Mouse (Mus musculus) limb, embryonic 11.5 days (tissue): ENCODE results near the gene Dusp19. TPM values are rescaled to one million over a fixed set of nuclear protein-coding genes. Genes with fewer than 3 reads are reported as not detected.
A peak's percentile ranks its signal among the peaks of the same experiment; 100 is the strongest.

Experiments used
- ATAC-seq: fragments of 200-750 bp; cut with Nextera tagmentation; 2 replicates; pipeline ENCODE4 v1.8.0; 2017; ENCODE audit warnings: low read depth; ENCODE audit not compliant: insufficient number of reproducible peaks, low FRiP score, low TSS enrichment
- DNase-seq: peaks from one replicate; pipeline ENCODE4 v3.0.0-alpha.2; 2015; ENCODE audit warnings: low spot score
- H3K27ac ChIP-seq: fragments of 300-500 bp; sonication (generic); replicated peaks from 2 replicates; pipeline ENCODE4 v1.5.1; 2014; ENCODE audit warnings: low read depth, mild to moderate bottlenecking, low read length
- H3K27me3 ChIP-seq: fragments of 300-500 bp; sonication (generic); 2 replicates; pipeline ENCODE4 v1.6.1; 2014; ENCODE audit warnings: mild to moderate bottlenecking, low read length, mixed read lengths; ENCODE audit not compliant: control insufficient read depth, insufficient read depth
- H3K36me3 ChIP-seq: fragments of 300-500 bp; sonication (generic); 2 replicates; pipeline ENCODE4 v1.6.1; 2014; ENCODE audit warnings: mild to moderate bottlenecking, low read length, moderate library complexity, mixed read lengths; ENCODE audit not compliant: control insufficient read depth, insufficient read depth
- H3K4me1 ChIP-seq: fragments of 300-500 bp; sonication (generic); 2 replicates; pipeline ENCODE4 v1.6.1; 2014; ENCODE audit warnings: low read length, mixed read lengths; ENCODE audit not compliant: control insufficient read depth, insufficient read depth
- H3K4me2 ChIP-seq: fragments of 300-500 bp; sonication (generic); 2 replicates; pipeline ENCODE4 v1.6.1; 2014; ENCODE audit warnings: low read depth, mild to moderate bottlenecking, moderate library complexity; ENCODE audit not compliant: severe bottlenecking
- H3K4me3 ChIP-seq: fragments of 300-500 bp; sonication (generic); 2 replicates; pipeline ENCODE4 v1.5.1; 2014; ENCODE audit warnings: low read depth, low read length
- H3K9ac ChIP-seq: fragments of 300-500 bp; sonication (generic); 2 replicates; pipeline ENCODE4 v1.6.1; 2014; ENCODE audit warnings: mild to moderate bottlenecking, low read length
- H3K9me3 ChIP-seq: fragments of 300-500 bp; sonication (generic); 2 replicates; pipeline ENCODE4 v1.6.1; 2016; ENCODE audit warnings: low read length; ENCODE audit not compliant: control insufficient read depth
- WGBS: fragments of 180-500 bp; shearing (Covaris S2); extraction: QIAGEN DNeasy Blood & Tissue Kit; methylation state at CpG from one replicate; pipeline ENCODE4 v1.1.7; 2014; 5-methylcytosine and 5-hydroxymethylcytosine counted together
- polyA plus RNA-seq: library from polyadenylated mRNA; unstranded; fragments of >200 nt; fragmentation: Nextera tagmentation; extraction: Ambion mirVana; gene quantifications from 2 replicates; pipeline ENCODE4 v1.2.1, GENCODE M21; 2014

The Dusp19 gene
- polyA plus RNA-seq = 15.9 and 19.6 TPM in 2 replicates

DNA sequence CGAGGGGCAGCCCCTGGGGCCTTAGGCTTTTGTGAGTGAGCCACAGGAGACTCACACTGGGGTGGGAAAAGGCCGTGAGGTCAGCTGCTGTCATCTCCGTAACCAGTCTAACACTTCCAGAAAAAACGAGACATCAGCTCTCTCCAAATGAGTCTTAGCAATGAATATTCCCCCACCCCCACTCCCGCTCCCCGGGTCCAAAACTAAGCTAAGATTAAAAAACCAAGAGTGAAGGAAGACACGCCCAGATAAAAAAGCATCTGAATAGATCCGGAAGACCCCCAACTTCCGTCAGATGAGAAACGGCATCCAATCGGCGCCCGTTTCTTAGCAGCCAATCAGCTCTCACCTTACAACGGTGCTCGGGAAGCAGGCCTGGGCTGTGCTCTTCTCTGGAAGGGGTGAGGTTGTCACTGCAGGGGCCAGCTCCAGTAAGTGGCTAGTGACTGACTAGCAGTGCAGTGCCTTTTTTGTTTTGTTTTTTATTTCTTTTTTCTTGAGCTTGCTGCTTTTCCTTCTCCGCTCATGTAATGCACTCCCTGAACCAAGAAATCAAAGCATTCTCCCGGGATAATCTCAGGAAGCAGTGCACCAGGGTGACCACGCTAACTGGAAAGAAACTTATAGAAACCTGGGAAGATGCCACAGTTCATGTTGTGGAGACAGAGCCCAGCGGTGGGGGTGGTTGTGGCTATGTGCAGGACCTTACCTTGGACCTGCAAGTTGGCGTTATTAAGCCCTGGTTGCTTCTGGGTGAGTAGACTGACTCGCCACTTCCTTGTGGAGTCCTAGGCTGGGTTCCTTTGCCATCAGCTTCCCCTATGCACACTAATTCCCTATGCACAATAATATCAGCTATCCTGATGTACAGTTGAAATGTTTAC is at the start of gene Dusp19, which contains the start of gene Nup35:
TSS of gene Dusp19 (plus strand) at position 192 of the 884 bp plus-strand sequence.
TSS of gene Nup35 (plus strand) at position 383 of the 884 bp plus-strand sequence.
- 3% methylated on average over 21 of the region's 21 CpGs for WGBS
- Histone ChIP-seq H3K27me3 (no peaks in the 10 kb centered on the region), H3K27ac (no peak within 1 kb of the TSS)

GRCm38 (mm10) chr2:80567411-80567810 is 49.4 kb upstream of the Dusp19 start:
- H3K9ac ChIP-seq = no peak overlapping the region
- DNase-seq = no peak
- no peak overlapping the region for H3K27ac ChIP-seq
- no peak overlapping the region for H3K4me2 ChIP-seq
- H3K27me3 ChIP-seq = no peaks in the 10 kb centered on the region
- no peaks in the 10 kb centered on the region for H3K9me3 ChIP-seq
- no peaks in the 10 kb centered on the region for H3K36me3 ChIP-seq
- whole genome bisulfite sequencing = 93% methylated on average over 4 of the region's 4 CpGs
- no peak for ATAC-seq
- no peak overlapping the region for H3K4me3 ChIP-seq
- no peaks in the 10 kb centered on the region for H3K4me1 ChIP-seq

More for the DNA sequence above, at the start of gene Dusp19, which contains the start of gene Nup35:
- no peaks in the 10 kb centered on the region for H3K4me1 ChIP-seq
- H3K9ac ChIP-seq = peak within 1 kb of the TSS; percentile 65
- peak within 1 kb of the TSS; percentile 46 for H3K4me3 ChIP-seq
- DNase-seq (peak; percentile 92), ATAC-seq (peak; percentile 98)
- no peaks in the 10 kb centered on the region for H3K36me3 ChIP-seq
- H3K4me2 ChIP-seq = peak within 1 kb of the TSS; percentile 66
- H3K9me3 ChIP-seq = no peaks in the 10 kb centered on the region

- Histone ChIP-seq H3K27ac (no peak overlapping the region), H3K36me3 (no peaks in the 10 kb centered on the region), H3K4me3 (no peak overlapping the region), H3K4me1 (no peaks in the 10 kb centered on the region), H3K4me2 (no peak overlapping the region), H3K9me3 (no peaks in the 10 kb centered on the region), H3K27me3 (no peaks in the 10 kb centered on the region), H3K9ac (no peak overlapping the region)
- DNase-seq (no peak), ATAC-seq (no peak)
- 77% methylated on average over 4 of the region's 4 CpGs for WGBS
Measured at GRCm38 (mm10) chr2:80570656-80571055, 46.2 kb upstream of the Dusp19 start.

DNA sequence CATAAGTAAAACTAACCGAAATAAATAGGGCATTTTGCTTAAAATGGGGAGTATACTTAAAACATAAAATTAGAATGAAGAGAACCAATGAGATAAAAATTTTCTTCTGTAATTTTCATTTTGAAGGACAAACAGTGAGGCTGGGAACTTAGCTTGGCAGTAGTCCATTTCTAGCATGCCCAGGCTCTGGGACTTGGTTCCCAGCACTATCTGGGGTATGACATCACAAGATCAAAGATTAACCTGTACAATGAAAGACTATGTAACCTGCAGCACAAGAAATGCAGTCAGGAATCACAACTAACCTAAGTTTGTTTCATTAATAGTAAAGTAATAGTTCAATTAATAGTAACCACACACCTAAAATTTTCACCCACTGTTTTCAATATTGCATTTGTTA is 39.6 kb upstream of the Dusp19 start:
- H3K4me2 ChIP-seq = no peak overlapping the region

GRCm38 (mm10) chr2:80579253-80579891 is 37.5 kb upstream of the Dusp19 start:
- WGBS = 49% methylated on average over 6 of the region's 6 CpGs
- Histone ChIP-seq H3K4me2 (peak overlapping the region; percentile 80), H3K4me3 (peak overlapping the region; percentile 19; the same call in 1 of the 2 replicates), H3K36me3 (no peaks in the 10 kb centered on the region), H3K9me3 (no peaks in the 10 kb centered on the region), H3K4me1 (peaks cover 3% of the 10 kb centered on the region; the same call in 1 of the 2 replicates), H3K27me3 (no peaks in the 10 kb centered on the region), H3K27ac (no peak overlapping the region), H3K9ac (no peak overlapping the region)
- DNase-seq (no peak), ATAC-seq (no peak)

More for the DNA sequence above, 39.6 kb upstream of the Dusp19 start:
- WGBS = 93% methylated on average over 1 of the region's 1 CpGs
- Histone ChIP-seq H3K4me3 (no peak overlapping the region), H3K4me1 (peaks cover 3% of the 10 kb centered on the region; the same call in 1 of the 2 replicates), H3K36me3 (no peaks in the 10 kb centered on the region), H3K9me3 (no peaks in the 10 kb centered on the region), H3K9ac (no peak overlapping the region), H3K27me3 (no peaks in the 10 kb centered on the region), H3K27ac (no peak overlapping the region)
- ATAC-seq = no peak
- no peak for DNase-seq

DNA sequence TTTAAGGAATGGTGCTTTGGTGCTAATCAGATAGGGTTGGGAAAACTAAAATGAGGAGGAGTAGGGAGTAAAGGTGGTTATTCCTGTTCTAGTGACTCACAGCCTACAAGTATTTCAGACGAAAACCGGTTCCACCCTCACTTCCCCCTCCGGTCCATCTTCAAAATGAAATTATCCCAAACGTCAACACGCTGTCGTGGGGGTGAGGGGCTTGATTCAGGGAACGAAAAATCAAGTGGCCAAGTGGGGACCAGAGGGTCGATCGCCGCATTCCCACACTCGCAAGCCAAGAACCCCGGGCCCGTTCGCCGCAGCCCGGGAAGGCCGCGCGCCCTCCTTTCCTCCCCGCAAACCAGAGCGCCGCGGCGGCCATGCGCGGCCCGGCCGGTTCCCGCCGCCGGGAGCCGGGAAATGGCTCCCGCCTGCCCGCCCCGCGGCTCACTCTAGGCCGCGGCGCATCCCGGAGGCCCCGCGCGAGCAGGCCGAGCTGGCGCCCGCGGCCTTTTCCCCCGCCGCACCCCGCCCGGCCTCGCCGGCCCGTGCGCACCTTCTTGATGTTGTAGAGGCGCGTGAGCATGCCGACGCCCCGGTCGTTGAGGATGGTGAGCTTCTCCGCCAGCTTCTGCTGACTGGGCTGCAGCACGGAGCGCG is 36.4 kb upstream of the Dusp19 start:
- ATAC-seq = peak; percentile 67
- WGBS = 0% methylated on average over 33 of the region's 65 CpGs

GRCm38 (mm10) chr2:80581043-80581711 is 35.7 kb upstream of the Dusp19 start, which contains the start of gene Nckap1:
TSS of gene Nckap1 (minus strand) at chr2:80581380.
- Histone ChIP-seq H3K9ac (peak within 1 kb of the TSS; percentile 99), H3K9me3 (no peaks in the 10 kb centered on the region), H3K27ac (peak within 1 kb of the TSS; percentile 95), H3K4me1 (peaks cover 3% of the 10 kb centered on the region; the same call in 1 of the 2 replicates), H3K4me2 (peak within 1 kb of the TSS; percentile 80), H3K4me3 (peak within 1 kb of the TSS; percentile 80), H3K36me3 (no peaks in the 10 kb centered on the region), H3K27me3 (no peaks in the 10 kb centered on the region)
- WGBS = 0% methylated on average over 58 of the region's 88 CpGs
- DNase-seq (peak; percentile 91), ATAC-seq (peak; percentile 91)

More for the DNA sequence above, 36.4 kb upstream of the Dusp19 start:
- no peaks in the 10 kb centered on the region for H3K36me3 ChIP-seq
- H3K4me3 ChIP-seq = peak overlapping the region; percentile 80
- H3K4me2 ChIP-seq = peak overlapping the region; percentile 80
- peaks cover 3% of the 10 kb centered on the region; the same call in 1 of the 2 replicates for H3K4me1 ChIP-seq
- H3K27ac ChIP-seq = peak overlapping the region; percentile 95
- no peaks in the 10 kb centered on the region for H3K9me3 ChIP-seq
- DNase-seq = peak; percentile 66
- H3K27me3 ChIP-seq = no peaks in the 10 kb centered on the region
- H3K9ac ChIP-seq = peak overlapping the region; percentile 99
